Mouse (Mus musculus) gastrocnemius, postnatal 14 days (tissue): ENCODE data around the gene Bag5. TPM values are rescaled to one million over a fixed set of nuclear protein-coding genes. Genes with fewer than 3 reads are reported as not detected.

Experiments used
- DNase-seq: peaks from one replicate; pipeline ENCODE4 v3.0.0; 2021; ENCODE audit warnings: mixed read lengths
- intact Hi-C: fragments of 180-260 bp; cut with DNase I; formaldehyde crosslinking; loops from one replicate; pipeline ENCODE4 v1.15.1; 2025; ENCODE audit warnings: low total_unique reads
- total RNA-seq, 2 experiments: library from RNA; stranded (reverse); gene quantifications; 2 replicates each; pipeline ENCODE4 v1.2.3; 2021

Bag5 gene
- total RNA-seq, 2 experiments from 2014 or later, result 14.9 to 17.2 TPM

DNA sequence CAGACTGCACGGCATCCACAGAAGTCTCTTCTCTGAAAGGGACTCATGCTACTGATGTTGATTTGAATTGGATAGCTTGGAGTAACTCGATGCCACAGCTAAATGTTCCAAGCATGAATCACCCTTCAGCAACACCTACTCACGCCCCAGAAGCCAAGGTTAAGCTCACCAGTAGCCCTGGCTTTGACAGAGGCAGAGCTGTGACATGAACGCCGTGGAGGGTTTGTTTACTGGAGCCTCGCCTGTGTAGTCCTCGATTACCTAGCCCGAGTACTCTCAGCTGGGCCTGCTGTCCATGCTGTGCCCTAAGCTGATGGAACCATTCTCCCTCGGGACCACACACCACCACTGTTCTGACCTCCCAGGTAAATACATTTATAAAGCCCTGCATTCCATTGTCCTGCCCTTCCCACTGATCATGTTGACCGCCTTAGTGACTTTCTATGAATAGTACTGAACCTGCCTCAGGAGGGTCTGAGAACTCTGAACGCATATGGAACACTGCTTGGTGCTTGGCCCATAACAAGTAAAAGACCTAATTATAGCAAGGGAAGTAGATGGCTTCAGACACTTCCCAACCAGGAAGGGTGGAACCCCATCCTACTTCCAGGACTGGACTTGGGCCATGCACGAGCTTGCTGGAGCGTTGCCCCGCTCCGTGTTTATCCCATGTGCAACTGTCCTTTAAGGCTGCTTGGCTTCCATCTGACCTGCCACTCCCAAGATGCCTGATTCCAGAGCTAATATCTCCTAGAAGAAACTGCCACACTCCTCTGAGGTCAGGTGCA is 7.7 kb downstream of the Bag5 start:
- intact Hi-C loops, result no loop called here
- DNase-seq, result peak; percentile 81

GRCm38 (mm10) chr12:111704609-111705008 is 8.4 kb downstream of the Bag5 start:
- DNase-seq, result peak; percentile 85
- intact Hi-C loops, result no loop called here

DNA sequence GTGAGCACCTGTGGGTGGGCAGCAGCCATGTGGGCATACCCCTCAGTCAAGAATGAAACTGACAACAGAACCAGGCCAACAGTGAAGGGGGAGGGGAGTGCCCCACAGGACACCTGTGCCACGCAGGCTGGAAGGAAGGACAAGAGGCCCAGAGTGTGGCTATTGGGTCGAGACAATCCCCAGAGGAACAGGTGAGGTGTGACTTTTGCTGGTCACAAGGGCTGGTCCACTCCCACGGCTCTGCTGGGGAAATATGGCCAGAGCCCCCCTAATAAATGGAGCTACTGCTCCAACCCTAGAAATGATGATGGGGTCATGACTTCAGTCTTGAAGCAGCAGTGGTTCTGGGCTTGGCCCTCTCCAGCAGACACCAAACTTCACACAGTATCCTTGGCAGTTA is 9.8 kb downstream of the Bag5 start:
- intact Hi-C loops, result no loop called here
- no peak for DNase-seq

DNA sequence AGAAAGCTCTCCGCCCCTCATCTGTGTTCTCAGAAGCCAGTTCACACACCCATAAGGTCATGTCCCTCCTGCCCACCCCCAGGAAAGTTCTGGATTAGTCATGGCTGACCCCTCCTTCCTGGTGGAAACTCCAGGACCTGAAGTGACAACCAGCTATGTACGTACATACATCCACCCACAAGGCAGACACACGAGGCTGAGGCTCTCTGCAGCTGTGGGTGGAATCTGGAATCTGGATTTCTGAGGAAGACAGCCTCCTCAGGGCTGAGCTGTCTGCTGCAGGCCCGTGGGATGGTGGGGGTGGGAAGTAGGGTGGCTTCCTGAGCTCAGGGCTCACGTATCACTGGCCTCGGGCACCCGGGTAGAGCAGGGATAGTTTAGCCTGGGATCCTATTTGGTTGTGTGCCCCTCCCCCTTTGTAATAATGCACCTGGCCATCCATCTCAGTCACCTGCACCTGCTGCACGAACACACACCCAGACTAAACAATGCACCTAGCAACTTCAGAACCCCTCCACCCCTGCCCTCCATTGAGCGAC is 12.1 kb downstream of the Bag5 start:
- no peak for DNase-seq

DNA sequence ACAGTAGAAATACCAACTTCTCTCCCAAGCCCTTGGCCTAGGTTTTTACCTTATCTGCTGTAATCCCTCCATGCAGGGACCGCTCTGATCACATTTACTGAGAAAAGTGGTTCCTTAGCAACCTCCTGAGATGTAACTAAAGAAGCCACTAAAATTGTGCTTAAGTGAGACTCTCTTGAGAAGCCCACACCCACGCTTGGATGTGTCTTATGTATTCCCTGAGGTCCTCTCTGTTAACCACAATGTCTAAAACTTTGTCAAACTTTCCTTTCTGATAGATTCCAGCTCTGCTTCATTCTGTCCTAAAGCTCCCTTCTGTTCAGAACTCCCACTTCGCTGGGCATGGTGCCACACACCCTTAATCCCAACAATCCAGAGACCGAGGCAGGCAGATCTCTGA is 13.5 kb downstream of the Bag5 start:
- DNase-seq, result no peak
- intact Hi-C loops, result loop anchor here (5.0 kb wide), 1 partner anchor 47 kb away; no protein-coding TSS in a partner anchor

More for the DNA sequence above, 12.1 kb downstream of the Bag5 start:
- intact Hi-C loops, result no loop called here

GRCm38 (mm10) chr12:111698346-111698913 is 14.6 kb downstream of the Bag5 start:
- DNase-seq, result no peak
- intact Hi-C loops, result loop anchor here (5.0 kb wide), 1 partner anchor 46 kb away; no protein-coding TSS in a partner anchor

- intact Hi-C loops, result loop anchor here (5.0 kb wide), 1 partner anchor 45 kb away; no protein-coding TSS in a partner anchor
- no peak for DNase-seq
Observed at GRCm38 (mm10) chr12:111697708-111698107, 15.3 kb downstream of the Bag5 start.

- intact Hi-C loops, result loop anchor here (5.0 kb wide), 1 partner anchor 44 kb away; no protein-coding TSS in a partner anchor
- peak; percentile 67 for DNase-seq
Observed at GRCm38 (mm10) chr12:111696239-111696638, 16.8 kb downstream of the Bag5 start.

DNA sequence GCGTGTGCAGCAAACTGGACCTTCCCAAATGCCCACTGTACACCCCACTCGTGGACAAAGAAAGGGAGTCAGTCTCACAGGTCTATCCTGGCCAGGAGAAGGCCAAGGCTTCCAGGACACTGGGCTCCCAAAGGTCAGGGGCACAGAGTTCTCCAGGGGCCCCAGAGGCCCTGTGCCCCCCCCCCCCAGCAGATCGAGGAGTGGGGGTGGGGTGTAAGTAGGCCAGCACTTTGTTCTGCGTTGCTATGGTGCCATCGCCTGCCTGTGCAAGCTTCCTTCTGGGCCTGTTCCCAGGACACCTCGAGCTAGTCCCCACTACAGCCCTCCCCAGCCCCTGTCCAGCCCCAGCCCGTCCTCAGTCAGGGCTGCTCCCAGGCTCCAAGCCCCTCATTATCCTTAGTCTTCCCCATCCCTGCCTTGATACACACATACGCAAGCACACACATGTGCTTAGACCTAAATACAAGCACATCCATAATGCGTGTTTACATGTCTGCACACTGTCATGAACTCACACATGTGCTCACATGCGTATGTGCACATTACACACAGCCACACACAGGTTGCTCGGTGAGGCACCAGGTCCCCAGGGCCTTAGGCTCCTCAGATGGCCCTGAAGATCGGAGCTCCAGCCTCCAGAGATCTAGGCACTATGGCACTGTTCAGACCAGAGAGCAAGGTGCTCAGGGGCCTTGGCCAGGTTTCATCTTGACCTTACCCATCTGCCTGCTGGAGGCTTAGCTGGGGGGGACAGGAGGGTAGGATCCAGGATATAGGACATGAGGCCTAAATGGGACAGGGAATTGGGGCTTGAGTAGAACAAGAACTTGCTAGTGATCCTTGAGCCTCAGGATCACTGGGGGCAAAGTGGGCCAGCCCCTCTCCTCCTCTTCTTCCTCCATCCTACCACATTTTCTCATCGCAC is 17.9 kb downstream of the Bag5 start:
- DNase-seq, result no peak
- intact Hi-C loops, result loop anchor here (5.0 kb wide), 1 partner anchor 43 kb away; no protein-coding TSS in a partner anchor

- DNase-seq, result no peak
- intact Hi-C loops, result no loop called here
Observed at GRCm38 (mm10) chr12:111694271-111694781, 18.7 kb downstream of the Bag5 start.

DNA sequence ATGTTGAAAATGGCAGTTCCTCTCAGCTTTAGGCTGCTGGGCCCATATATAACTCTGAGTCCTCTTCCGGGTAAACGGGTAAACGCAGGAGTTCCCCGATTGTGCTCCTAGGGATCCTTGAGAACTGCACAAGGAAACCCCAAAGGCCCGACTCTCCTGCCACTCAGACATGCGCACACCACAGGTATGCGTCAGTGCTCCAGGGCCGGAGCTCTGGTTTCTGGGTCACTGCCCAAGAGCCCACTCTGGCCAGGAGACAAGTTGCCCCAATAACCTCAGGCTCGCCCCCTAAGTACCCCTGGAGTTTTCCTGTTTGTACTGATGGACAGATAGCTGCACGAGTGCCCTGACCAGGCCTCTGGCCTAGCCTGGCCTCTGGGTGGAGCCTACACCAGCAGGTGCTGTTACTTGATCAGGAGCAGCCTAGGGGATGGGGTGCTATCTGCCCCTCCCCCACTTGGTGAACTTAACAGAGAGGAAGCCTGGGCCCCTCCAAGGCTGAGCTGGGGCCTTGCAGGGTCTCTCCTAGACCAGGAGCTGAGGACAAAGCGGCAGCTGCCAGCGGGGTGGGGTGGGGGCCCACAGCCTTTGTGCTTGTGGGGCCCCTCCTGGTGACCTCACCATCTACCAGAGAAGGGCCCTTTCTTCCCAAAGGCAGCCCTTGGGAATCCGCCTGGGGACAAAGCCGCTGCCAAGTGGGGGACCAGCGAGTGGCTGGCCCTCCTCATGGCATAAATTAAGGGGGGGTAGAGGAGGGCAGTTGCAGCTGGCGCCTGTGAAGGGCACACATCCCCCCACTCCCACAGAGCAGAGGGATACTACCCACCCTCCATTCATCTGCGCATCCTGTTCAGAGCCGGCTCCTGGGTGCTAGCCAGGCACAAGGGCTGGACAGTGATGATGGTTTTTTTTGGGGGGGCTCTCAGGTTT is 19.5 kb downstream of the Bag5 start:
- intact Hi-C loops, result no loop called here
- DNase-seq, result no peak

DNA sequence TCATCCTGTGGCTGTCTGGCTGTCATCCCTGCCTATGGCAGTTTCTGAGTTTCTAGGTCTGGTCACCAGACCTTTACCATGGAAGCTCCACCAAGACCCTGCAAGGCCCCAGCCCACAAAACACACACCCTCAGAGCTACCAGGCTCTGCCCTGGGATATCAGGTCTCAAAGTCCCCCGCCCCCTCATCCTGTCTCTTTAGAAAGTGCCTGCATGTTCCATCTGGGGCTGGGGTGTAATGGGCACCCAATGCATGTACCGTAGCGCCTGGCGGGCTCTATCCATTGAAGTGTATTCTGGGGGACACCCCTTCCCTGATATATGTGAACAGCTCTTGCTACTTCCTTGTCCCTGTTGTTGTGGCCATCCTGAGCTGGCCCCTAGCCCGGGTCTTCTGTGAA is 20.2 kb downstream of the Bag5 start:
- intact Hi-C loops, result no loop called here
- no peak for DNase-seq

GRCm38 (mm10) chr12:111691346-111691872 is 21.6 kb downstream of the Bag5 start:
- intact Hi-C loops, result no loop called here
- peak; percentile 59 for DNase-seq

- no peak for DNase-seq
- intact Hi-C loops, result no loop called here
Observed at GRCm38 (mm10) chr12:111689426-111689825, 23.6 kb downstream of the Bag5 start.

- no peak for DNase-seq
- intact Hi-C loops, result no loop called here
Observed at GRCm38 (mm10) chr12:111688069-111688428, 25.0 kb downstream of the Bag5 start.

- DNase-seq, result peak; percentile 86
- intact Hi-C loops, result no loop called here
Observed at GRCm38 (mm10) chr12:111687350-111688068, 25.5 kb downstream of the Bag5 start.

- no peak for DNase-seq
- intact Hi-C loops, result no loop called here
Observed at GRCm38 (mm10) chr12:111686390-111686789, 26.7 kb downstream of the Bag5 start.

DNA sequence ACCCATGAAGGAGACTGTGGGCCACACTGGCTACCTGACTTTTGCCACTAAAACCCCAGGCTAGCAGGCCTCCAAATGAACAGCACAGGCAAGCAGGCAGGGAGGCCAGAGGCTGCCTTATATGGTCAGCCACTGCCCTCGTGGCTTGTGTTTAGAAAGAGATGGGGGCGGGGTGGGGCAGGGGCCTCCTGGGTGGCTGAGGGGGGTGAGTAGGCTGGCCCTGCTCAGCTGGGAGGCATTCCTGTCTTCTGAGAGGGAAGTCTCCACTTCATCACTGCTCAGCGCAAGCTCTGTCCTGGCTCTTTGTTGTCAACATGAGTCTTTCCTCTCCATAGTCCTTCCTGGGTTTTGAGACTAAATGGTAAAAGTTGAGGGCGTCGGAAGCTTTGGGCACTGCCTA is 30.3 kb downstream of the Bag5 start:
- DNase-seq, result no peak
- intact Hi-C loops, result no loop called here
